Mouse (Mus musculus) retina, postnatal 7 days (tissue): ENCODE measurements around the gene Stat5a.

Source experiments
- DNase-seq: peaks from one replicate; pipeline ENCODE4 v3.0.0-alpha.2; 2012; ENCODE audit warnings: low read depth, low spot score

Gene Stat5a

GRCm38 (mm10) chr11:100860198-100861048 lies 1.3 kb downstream of the Stat5a start:
- DNase-seq: peak; percentile 25

DNA sequence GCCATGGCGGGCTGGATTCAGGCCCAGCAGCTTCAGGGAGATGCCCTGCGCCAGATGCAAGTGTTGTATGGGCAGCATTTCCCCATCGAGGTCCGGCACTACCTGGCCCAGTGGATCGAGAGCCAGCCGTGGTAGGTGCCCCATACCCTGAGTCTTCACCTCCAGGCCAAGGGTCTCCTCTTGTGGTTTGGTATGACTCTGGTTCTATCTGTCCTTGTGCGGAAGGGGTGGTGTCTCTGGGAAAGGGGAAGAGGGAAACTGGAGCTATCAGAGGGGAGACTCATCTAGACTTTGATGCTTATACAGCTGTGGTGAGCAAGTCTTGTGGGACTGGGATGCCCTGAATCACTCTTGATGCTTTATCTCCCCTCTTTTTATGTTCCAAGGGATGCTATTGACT lies 2.2 kb downstream of the Stat5a start:
- DNase-seq: no peak

- no peak for DNase-seq
Observed at GRCm38 (mm10) chr11:100861836-100862235, 2.7 kb downstream of the Stat5a start.

DNA sequence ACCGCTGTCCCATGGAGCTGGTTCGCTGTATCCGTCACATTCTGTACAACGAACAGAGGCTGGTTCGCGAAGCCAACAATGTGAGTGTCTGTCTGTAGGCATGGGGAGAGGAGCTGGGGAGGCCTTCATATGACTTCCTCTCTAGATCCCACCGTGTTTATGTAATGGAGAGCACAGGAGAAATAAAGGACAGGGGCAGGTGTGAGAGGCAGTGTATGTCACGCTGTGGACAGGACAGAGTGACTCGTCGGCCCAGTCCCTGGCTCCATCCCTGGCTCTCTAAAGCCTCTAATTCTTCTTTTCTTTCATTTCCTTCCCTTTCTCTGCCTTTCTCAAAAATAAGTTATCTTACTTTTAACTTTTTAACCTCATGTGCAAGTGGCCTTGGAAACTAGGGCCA lies 4.0 kb downstream of the Stat5a start:
- DNase-seq: no peak

- no peak for DNase-seq
Observed at GRCm38 (mm10) chr11:100865618-100866017, 6.5 kb downstream of the Stat5a start.

GRCm38 (mm10) chr11:100870256-100870967 lies 11.3 kb downstream of the Stat5a start:
- no peak for DNase-seq

GRCm38 (mm10) chr11:100870968-100871350 lies 11.8 kb downstream of the Stat5a start:
- no peak for DNase-seq

DNA sequence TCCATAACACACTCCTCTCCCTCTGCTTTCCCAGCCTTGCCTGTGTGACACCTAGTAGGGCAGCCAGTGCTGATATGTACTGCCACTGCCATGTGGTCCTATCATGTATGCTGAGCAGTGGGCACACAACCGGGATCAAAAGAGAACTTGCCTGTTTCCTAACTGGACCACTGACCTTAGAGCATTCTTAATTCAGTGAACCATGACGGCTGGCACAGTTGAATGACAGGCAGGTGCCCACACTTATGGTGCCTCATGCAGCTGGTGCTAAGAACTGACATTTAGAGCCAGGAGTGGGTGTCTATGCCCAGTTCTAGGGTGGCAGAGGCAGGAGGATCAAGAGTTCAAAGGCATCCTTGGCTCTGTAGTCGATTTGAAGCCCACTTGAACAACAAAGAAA lies 16.6 kb downstream of the Stat5a start:
- no peak for DNase-seq

GRCm38 (mm10) chr11:100879321-100880078 lies 20.3 kb downstream of the Stat5a start:
- DNase-seq: no peak

- no peak for DNase-seq
Observed at GRCm38 (mm10) chr11:100883640-100884039, 24.5 kb downstream of the Stat5a start.

DNA sequence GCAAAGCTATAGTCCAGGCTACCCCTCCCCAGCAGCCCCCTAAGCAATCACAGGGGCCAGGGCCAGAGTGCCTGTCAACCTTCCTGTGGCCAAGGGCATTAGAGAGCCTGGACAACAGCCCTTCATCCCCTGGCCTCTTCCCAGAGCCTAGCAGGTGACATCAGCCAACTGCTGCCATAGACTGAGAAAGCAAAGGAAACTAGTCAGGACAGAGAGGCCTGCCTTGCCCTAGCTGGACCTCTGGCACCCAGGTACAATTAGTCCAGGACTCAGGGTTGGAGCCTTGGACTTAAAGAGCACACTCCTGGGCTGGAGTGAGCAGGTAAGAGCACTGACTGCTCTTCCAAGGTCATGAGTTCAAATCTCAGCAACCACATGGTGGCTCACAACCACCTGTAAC lies 26.3 kb downstream of the Stat5a start:
- DNase-seq: no peak

- no peak for DNase-seq
Observed at GRCm38 (mm10) chr11:100886188-100886740, 27.1 kb downstream of the Stat5a start.

GRCm38 (mm10) chr11:100887236-100887635 lies 28.1 kb downstream of the Stat5a start:
- no peak for DNase-seq

- DNase-seq: no peak
Observed at GRCm38 (mm10) chr11:100887764-100888163, 28.6 kb downstream of the Stat5a start.

GRCm38 (mm10) chr11:100888348-100888820 lies 29.2 kb downstream of the Stat5a start:
- DNase-seq: no peak

DNA sequence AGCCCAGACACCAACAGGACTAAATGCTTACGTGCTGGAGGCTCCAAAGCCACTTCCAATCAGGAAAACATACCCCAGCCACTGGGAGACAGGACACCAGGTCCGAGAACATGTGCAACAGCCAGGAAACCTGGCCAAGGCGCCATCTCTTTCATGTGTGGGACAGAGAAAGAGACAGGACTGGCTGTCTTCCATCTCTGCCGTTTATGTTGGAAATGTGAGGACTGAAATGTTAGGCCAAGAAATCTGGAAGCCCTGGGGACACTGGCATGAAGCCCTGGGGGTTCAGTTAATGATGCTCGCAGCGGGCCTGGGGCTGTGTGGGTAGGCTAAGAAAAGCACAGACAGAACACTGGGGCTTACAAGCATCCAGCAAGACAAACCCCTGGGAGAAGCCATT lies 31.3 kb downstream of the Stat5a start:
- DNase-seq: no peak

- no peak for DNase-seq
Observed at GRCm38 (mm10) chr11:100891256-100892123, 32.3 kb downstream of the Stat5a start.

GRCm38 (mm10) chr11:100892435-100892834 lies 33.3 kb downstream of the Stat5a start:
- DNase-seq: no peak

- DNase-seq: peak; percentile 88
Observed at GRCm38 (mm10) chr11:100893482-100893881, 34.3 kb downstream of the Stat5a start.

DNA sequence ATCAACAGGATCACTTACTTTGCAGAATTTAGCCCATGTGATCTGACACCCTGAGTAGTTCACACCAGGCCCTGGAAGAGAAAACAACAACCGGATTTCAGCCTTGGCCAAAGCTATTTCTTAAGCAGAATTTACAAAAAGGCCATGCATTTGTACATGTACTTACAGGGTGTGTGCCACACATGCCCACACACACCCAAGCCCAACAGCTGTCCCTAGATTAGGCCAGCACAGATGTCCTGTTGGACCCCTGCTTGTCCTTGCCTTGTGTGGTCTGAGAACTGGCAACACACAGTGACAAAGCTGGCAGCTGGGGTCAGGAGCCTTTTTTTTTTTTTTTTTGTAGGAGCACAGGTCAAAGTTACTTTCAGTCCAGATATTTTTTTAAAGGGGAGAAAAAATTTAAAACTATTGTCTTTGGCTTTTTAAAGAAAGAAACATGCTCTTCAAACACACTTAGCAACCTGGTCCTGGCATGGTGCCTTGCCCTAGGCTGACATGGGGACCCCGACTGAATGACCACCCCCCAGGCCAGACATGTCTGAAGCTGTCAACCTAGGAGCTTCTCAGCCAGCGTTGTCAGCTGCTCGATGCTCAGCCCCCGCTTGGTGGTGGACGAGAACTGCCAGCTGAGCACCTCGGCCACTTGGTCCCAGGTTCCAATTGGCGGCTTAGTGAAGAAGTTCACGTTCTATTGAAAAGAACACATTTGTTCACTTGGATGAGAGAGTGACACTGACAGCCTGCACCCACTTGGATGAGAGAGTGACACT lies 35.2 kb downstream of the Stat5a start:
- no peak for DNase-seq
